Mouse (Mus musculus) gastrocnemius, adult 18-20 months (tissue): Measurements from ENCODE around the gene Gtpbp4. TPM values are rescaled to one million over a fixed set of nuclear protein-coding genes. Genes with fewer than 3 reads are reported as not detected.
"Not testable (repeated sequence)": the region's sequence is repeated elsewhere in the genome, so short reads cannot be mapped to it uniquely, and the experiment has no call there.

ENCODE experiments used
- DNase-seq: peaks from one replicate; pipeline ENCODE4 v3.0.0; 2021; ENCODE audit warnings: low spot score
- microRNA-seq: library from miRNA; unstranded; fragments of <30 nt; microRNA quantifications from one replicate; pipeline ENCODE4 v1.2.0, GENCODE M21; 2021
- total RNA-seq, 2 experiments: library from RNA; stranded (reverse); gene quantifications; 2 replicates each; pipeline ENCODE4 v1.2.3; 2021

The Gtpbp4 gene
- total RNA-seq, 2 experiments from 2014 or later = 43.3 to 44.6 TPM

GRCm38 (mm10) chr13:8972972-8973371, 22.9 kb downstream of the Gtpbp4 start:
- DNase-seq = no peak

GRCm38 (mm10) chr13:8972369-8972768, 23.5 kb downstream of the Gtpbp4 start:
- DNase-seq = no peak

- DNase-seq = no peak
These were observed 28.1 kb downstream of the Gtpbp4 start for GRCm38 (mm10) chr13:8967742-8968141.

GRCm38 (mm10) chr13:8965224-8965623, 30.7 kb downstream of the Gtpbp4 start:
- no peak for DNase-seq

- not testable (repeated sequence) for DNase-seq
These were observed 33.6 kb downstream of the Gtpbp4 start for GRCm38 (mm10) chr13:8962266-8962665.

- not testable (repeated sequence) for DNase-seq
These were observed 34.6 kb downstream of the Gtpbp4 start for GRCm38 (mm10) chr13:8961128-8961888.

DNA sequence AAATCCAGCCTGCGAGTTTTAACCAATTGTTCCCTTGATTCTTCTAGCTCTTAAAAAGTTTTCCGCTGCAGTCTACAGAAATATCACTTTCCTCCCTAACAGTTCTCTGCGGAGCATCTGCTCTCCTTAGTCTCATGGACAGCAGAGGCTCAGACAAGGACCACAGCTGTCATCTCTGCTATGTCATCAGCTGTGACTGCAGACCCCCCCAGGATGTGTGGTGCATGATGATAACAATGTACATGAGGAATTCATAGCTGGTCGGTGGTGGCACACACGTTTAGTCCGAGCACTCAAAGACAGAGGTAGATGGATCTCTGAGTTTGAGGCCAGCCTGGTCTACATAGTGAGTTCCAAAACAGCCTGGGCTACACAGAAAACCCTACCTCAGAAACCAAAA, 36.3 kb downstream of the Gtpbp4 start:
- DNase-seq = not testable (repeated sequence)

- not testable (repeated sequence) for DNase-seq
These were observed 36.8 kb downstream of the Gtpbp4 start for GRCm38 (mm10) chr13:8959058-8959457.

DNA sequence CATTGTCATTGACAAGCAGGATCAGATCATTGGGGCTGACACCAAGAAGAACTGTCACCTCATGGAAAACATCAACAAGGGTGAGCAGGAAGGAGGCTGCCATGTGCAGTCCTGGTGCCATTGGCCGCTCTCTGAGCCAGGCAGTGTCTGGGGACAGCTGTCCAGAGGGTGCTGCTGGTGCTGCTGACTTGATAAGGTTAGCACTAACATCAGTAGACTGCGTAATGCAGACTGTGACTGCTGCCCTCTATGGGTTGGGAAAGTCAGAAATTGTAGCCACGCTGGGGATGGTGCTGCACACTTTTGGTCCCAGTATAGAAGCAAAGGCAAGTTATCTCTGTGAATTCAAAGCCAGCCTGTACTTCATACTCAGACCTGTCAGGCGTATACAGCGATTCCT, 39.0 kb downstream of the Gtpbp4 start:
- not testable (repeated sequence) for DNase-seq

DNA sequence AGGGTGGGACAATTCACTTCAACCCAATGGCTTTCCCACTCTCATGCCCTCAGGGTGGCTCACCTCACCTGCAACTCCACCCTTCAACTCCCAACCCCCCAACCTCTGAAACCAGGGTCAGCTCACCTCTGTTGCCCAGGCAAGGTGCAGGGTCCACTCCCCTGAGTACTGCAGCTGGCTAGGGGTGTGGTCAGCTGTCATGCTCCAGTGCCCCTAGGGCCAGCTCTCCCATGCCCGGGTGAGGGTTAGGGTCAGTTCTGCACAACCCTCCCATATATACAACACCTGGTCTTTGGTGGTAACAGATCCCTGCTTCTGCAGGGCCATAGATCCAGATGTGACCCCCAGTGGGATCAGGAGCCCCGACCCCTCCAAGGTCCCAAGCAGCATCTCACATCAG, 40.8 kb downstream of the Gtpbp4 start:
- not testable (repeated sequence) for DNase-seq

DNA sequence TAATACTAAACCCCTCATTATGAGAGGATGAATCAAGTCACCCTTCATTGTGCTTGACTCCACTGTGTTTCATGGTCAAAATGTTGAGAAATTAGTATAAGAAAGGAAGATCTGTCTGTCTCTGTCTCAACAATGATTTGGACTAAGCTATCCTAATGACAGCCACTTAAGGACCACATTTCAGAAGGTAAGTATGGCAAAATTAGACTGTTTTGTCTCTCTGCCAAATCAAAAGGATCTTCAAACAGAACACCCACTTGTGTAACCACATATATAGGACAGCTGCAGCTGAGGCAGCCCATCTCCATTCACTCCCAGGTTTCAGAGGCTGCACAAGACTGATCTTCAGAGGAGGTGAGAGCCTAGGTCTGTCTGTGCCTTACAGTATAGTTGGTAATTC, 43.3 kb downstream of the Gtpbp4 start, which contains the start of gene Idi2:
Idi2 (plus strand) TSS at position 301 of the 400 bp plus-strand sequence.
- not testable (repeated sequence) for DNase-seq

GRCm38 (mm10) chr13:8948131-8948530, 47.8 kb downstream of the Gtpbp4 start, which contains the start of gene Gm9745:
Gene Gm9745, minus strand, starts transcription at chr13:8948231.
- not testable (repeated sequence) for DNase-seq

- DNase-seq = not testable (repeated sequence)
These were observed 52.1 kb downstream of the Gtpbp4 start for GRCm38 (mm10) chr13:8943828-8944227.

GRCm38 (mm10) chr13:8941701-8942100, 54.2 kb downstream of the Gtpbp4 start:
- DNase-seq = not testable (repeated sequence)

GRCm38 (mm10) chr13:8941110-8941509, 54.8 kb downstream of the Gtpbp4 start:
- DNase-seq = not testable (repeated sequence)

- not testable (repeated sequence) for DNase-seq
These were observed 58.2 kb downstream of the Gtpbp4 start for GRCm38 (mm10) chr13:8937611-8938140.

DNA sequence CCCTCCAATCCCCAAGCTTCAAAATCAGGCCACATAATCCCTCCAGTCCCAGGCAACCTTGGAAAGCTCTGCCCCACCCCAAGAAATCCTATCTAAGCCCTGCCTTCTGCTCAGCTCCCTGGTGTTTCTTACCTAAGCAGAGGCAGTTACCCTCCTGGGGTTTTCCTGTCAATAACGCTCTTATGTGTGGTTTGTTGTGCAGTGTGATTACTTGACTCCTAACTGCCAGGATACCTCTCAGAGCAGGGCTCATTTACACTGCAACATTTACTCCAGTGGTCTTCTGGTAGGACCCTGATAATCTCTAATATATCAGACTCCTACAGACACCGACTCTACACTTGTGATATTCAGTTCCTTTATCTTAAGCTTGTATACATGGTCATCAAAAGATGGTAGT, 62.4 kb downstream of the Gtpbp4 start:
- DNase-seq = no peak

Small RNA genes within 50 kb of the gene (microRNA-seq; reads per million reads assigned to microRNA genes)
- gene Gm22750 = not detected

Other genes with a start within 250 kb of the Gtpbp4 start
- 10 to 100 TPM; 28.1 to 31.2 TPM for gene Wdr37, start 124.2 kb downstream of the Gtpbp4 start, total RNA-seq
- 1 to 10 TPM; 5.1 to 5.5 TPM for gene Idi1, start 110.6 kb downstream of the Gtpbp4 start, total RNA-seq
- gene Gm9745, start 47.9 kb downstream of the Gtpbp4 start, total RNA-seq = not detected
- not detected for gene Idi2, start 43.2 kb downstream of the Gtpbp4 start, total RNA-seq
- gene Larp4b, start 97.8 kb upstream of the Gtpbp4 start, total RNA-seq = 10 to 100 TPM; 59.5 to 64.6 TPM